Mouse (Mus musculus) bone marrow, adult 2 months (tissue): ENCODE results near the gene Nanos3.
A peak's percentile ranks its signal among the peaks of the same experiment; 100 is the strongest.

Source experiments
- CTCF ChIP-seq: fragments of 200-500 bp; IDR thresholded peaks from 2 replicates; pipeline ENCODE4 v1.5.1; 2011; ENCODE audit warnings: low read length, control low read depth; ENCODE audit not compliant: control insufficient read depth, insufficient read depth
- POLR2A ChIP-seq: fragments of 200-500 bp; IDR thresholded peaks from 2 replicates; pipeline ENCODE4 v1.6.1; 2011; ENCODE audit warnings: low read depth, mild to moderate bottlenecking, control low read depth, low read length, borderline replicate concordance; ENCODE audit not compliant: control insufficient read depth

- no peak for TF ChIP-seq CTCF
- TF ChIP-seq POLR2A, result peak; percentile 79; the same call in 1 of the 2 replicates
These were observed 37.1 kb downstream of the Nanos3 start, which contains the start of the genes Cc2d1a and 4930432K21Rik for GRCm38 (mm10) chr8:84147769-84148530.
